Mouse (Mus musculus): ENCODE data around the gene Psmd9.

GRCm38 (mm10) chr5:123226851-123227250 lies 57.6 kb downstream of the Psmd9 start:
- TF ChIP-seq CTCF (IDR thresholded peaks at IDR 0.05; ENCODE audit: control insufficient read depth, insufficient read depth, insufficient replicate concordance, low read depth, low read length) (no peak), POLR2A (IDR thresholded peaks at IDR 0.05; ENCODE audit: control insufficient read depth, low read depth, low read length) (no peak)

Data from testis, adult 2 months (tissue).